Mouse (Mus musculus) hindbrain, embryonic 14.5 days (tissue): Measurements from ENCODE around the gene Pank4. TPM values are rescaled to one million over a fixed set of nuclear protein-coding genes. Genes with fewer than 3 reads are reported as not detected.

ENCODE experiments used
- ATAC-seq: fragments of 200-750 bp; cut with Nextera tagmentation; 2 replicates; pipeline ENCODE4 v1.8.0; 2017; ENCODE audit warnings: moderate number of reproducible peaks, mild to moderate bottlenecking, moderate TSS enrichment, moderate library complexity; ENCODE audit not compliant: low FRiP score
- DNase-seq: peaks from one replicate; pipeline ENCODE4 v3.0.0-alpha.2; 2015; ENCODE audit warnings: low spot score
- H3K27ac ChIP-seq: fragments of 300-500 bp; sonication (generic); 2 replicates; pipeline ENCODE4 v1.5.1; 2014; ENCODE audit warnings: mild to moderate bottlenecking, moderate library complexity
- H3K27me3 ChIP-seq: fragments of 300-500 bp; sonication (generic); 2 replicates; pipeline ENCODE4 v1.6.1; 2014; ENCODE audit warnings: mild to moderate bottlenecking, low read length, mixed read lengths; ENCODE audit not compliant: control insufficient read depth, insufficient read depth
- H3K36me3 ChIP-seq: fragments of 300-500 bp; sonication (generic); replicated peaks from 2 replicates; pipeline ENCODE4 v1.6.1; 2014; ENCODE audit not compliant: control insufficient read depth, insufficient read depth
- H3K4me1 ChIP-seq: fragments of 300-500 bp; sonication (generic); replicated peaks from 2 replicates; pipeline ENCODE4 v1.6.1; 2014; ENCODE audit warnings: antibody characterized with exemption, low read length, mixed read lengths; ENCODE audit not compliant: control insufficient read depth, insufficient read depth
- H3K4me2 ChIP-seq: fragments of 300-500 bp; sonication (generic); replicated peaks from 2 replicates; pipeline ENCODE4 v1.6.1; 2014; ENCODE audit warnings: mild to moderate bottlenecking, moderate library complexity
- H3K4me3 ChIP-seq: fragments of 300-500 bp; sonication (generic); replicated peaks from 2 replicates; pipeline ENCODE4 v1.5.1; 2014; ENCODE audit warnings: mild to moderate bottlenecking, low read length
- H3K9ac ChIP-seq: fragments of 300-500 bp; sonication (generic); 2 replicates; pipeline ENCODE4 v1.6.1; 2014
- H3K9me3 ChIP-seq: fragments of 300-500 bp; sonication (generic); 2 replicates; pipeline ENCODE4 v1.6.1; 2016; ENCODE audit warnings: low read length; ENCODE audit not compliant: control insufficient read depth
- whole genome bisulfite sequencing: fragments of 180-500 bp; shearing (Covaris S2); extraction: QIAGEN DNeasy Blood & Tissue Kit; methylation state at CpG from one replicate; pipeline ENCODE4 v1.1.7; 2014; 5-methylcytosine and 5-hydroxymethylcytosine counted together
- polyA plus RNA-seq: library from polyadenylated mRNA; unstranded; fragments of >200 nt; fragmentation: Nextera tagmentation; extraction: Ambion mirVana; gene quantifications from 2 replicates; pipeline ENCODE4 v1.2.1, GENCODE M21; 2014

Gene Pank4
- polyA plus RNA-seq, 1 experiment from 2014 or later = 34.1 TPM

DNA sequence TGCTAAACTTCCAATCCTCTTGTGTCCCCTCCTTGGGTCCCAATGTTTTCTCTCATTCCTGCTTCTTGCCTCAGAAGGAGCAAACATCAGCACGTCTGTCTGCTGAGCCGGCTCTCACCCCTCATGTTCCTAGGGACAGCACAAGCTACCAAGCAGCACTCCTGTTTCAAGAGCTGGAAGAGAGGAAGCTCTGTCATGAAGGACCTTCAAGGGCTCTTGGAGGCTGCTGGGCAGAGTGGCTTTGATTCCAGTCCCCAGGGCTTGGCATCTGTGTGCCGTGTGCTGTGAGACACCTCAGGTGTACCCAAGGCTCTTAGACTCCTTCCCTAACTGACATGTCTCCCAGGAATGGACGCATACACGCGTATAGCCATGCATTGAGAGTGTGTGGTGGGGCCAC, 17.2 kb downstream of the Pank4 start:
- H3K27me3 ChIP-seq = no peaks in the 10 kb centered on the region
- no peaks in the 10 kb centered on the region for H3K9me3 ChIP-seq
- H3K4me2 ChIP-seq = no peak overlapping the region
- H3K36me3 ChIP-seq = peaks cover 54% of the 10 kb centered on the region
- DNase-seq (no peak), ATAC-seq (no peak)
- 87% methylated on average over 6 of the region's 6 CpGs for WGBS
- no peak overlapping the region for H3K27ac ChIP-seq
- no peak overlapping the region for H3K4me3 ChIP-seq
- H3K4me1 ChIP-seq = 0 out of 2 replicates have a peak, but pooled peaks cover 9% of the 10 kb centered on the region
- H3K9ac ChIP-seq = no peak overlapping the region

- Histone ChIP-seq H3K4me3 (no peak overlapping the region), H3K4me1 (0 out of 2 replicates have a peak, but pooled peaks cover 11% of the 10 kb centered on the region), H3K27ac (no peak overlapping the region), H3K4me2 (no peak overlapping the region), H3K9ac (no peak overlapping the region), H3K36me3 (peaks cover 49% of the 10 kb centered on the region), H3K27me3 (no peaks in the 10 kb centered on the region), H3K9me3 (no peaks in the 10 kb centered on the region)
- DNase-seq = peak; percentile 78
- ATAC-seq = peak; percentile 65
- 51% methylated on average over 7 of the region's 7 CpGs for WGBS
These were observed 17.6 kb downstream of the Pank4 start for GRCm38 (mm10) chr4:154981530-154981929.

DNA sequence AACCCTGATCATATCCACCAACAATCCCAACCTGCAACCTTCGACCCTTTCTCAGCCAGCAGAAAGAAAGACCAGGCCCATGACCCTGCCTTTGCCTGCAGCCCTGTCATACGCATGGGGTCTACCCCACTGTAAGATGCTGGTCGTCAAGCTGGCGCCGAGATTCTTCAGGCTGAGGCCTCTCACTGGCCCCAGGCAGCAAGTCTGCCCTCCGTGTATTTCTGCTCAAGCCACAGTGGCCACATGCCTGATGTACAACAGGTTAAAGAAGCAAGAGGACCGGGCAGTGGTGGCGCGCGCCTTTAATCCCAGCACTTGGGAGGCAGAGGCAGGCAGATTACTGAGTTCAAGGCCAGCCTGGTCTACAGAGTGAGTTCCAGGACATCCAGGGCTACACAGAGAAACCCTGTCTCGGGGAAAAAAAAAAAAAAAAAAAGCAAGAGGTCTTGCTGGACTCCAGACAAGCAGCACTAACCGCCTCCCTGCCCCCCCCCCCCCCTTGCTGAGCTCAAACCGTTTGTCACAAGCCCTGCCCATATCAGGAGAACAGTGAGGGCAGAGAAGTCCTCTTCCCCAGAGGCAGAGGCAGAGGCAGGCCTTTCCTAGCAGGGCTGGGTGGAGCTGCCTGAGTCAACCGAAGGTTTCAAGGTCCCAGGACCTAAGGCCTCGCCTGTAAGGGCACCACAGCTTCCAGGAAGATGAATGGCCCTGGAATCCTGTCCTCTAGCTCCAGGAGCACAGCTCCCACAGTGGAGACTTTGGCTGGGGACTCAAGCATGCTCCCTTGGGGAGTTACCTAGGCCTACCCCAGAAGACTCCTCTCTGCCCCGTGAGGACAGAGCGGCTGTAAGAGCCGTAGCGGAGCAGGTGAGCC, 18.6 kb downstream of the Pank4 start:
- no peak for ATAC-seq
- Histone ChIP-seq H3K4me2 (no peak overlapping the region), H3K27ac (no peak overlapping the region), H3K4me3 (no peak overlapping the region), H3K4me1 (0 out of 2 replicates have a peak, but pooled peaks cover 11% of the 10 kb centered on the region), H3K9ac (no peak overlapping the region), H3K27me3 (no peaks in the 10 kb centered on the region), H3K36me3 (peaks cover 40% of the 10 kb centered on the region), H3K9me3 (no peaks in the 10 kb centered on the region)
- 74% methylated on average over 19 of the region's 19 CpGs for WGBS
- no peak for DNase-seq

GRCm38 (mm10) chr4:154983767-154984166, 19.8 kb downstream of the Pank4 start:
- peaks cover 27% of the 10 kb centered on the region for H3K36me3 ChIP-seq
- 19% methylated on average over 24 of the region's 24 CpGs for WGBS
- no peak overlapping the region for H3K4me3 ChIP-seq
- ATAC-seq = no peak
- DNase-seq = no peak
- H3K9ac ChIP-seq = peak overlapping the region; percentile 36
- H3K9me3 ChIP-seq = no peaks in the 10 kb centered on the region
- 0 out of 2 replicates have a peak, but pooled peaks cover 11% of the 10 kb centered on the region for H3K4me1 ChIP-seq
- H3K27ac ChIP-seq = no peak overlapping the region
- H3K27me3 ChIP-seq = no peaks in the 10 kb centered on the region
- 0 out of 2 replicates have a peak overlapping the region, but pooled peaks have one; percentile 7 for H3K4me2 ChIP-seq

DNA sequence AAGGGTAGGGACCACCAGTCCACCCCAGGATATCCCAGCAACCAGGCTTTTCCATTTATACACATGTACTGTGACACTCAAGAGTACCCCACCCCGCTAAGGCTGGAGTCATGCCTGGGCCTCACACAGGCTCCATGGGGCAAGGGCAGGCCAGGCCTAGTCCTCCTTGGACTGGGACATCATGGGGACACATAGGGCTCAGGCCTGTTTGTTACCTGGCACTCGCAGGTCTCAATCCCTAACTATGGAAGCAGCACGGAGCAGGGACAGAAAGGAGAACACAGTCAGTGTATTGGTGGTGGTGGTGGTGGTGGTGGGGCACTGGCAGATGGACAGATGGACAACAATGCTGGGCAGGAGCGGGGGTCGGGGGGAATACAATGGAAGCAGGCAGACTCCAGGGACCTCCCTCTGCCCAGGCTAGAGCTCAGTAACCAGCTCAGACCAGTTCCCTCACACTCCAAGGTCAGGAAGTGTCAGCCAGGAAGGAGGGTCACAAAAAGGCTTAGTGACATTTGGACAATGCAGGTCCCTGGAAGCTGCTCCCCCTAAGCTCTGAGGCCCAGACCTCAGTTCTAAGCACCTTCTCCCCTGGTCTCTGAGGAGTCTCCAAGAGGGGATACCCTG, 21.3 kb downstream of the Pank4 start:
- H3K4me1 ChIP-seq = 0 out of 2 replicates have a peak, but pooled peaks cover 11% of the 10 kb centered on the region
- no peaks in the 10 kb centered on the region for H3K27me3 ChIP-seq
- WGBS = 61% methylated on average over 5 of the region's 5 CpGs
- DNase-seq = no peak
- H3K4me2 ChIP-seq = no peak overlapping the region
- no peak for ATAC-seq
- H3K4me3 ChIP-seq = no peak overlapping the region
- H3K9ac ChIP-seq = no peak overlapping the region
- peaks cover 12% of the 10 kb centered on the region for H3K36me3 ChIP-seq
- H3K9me3 ChIP-seq = no peaks in the 10 kb centered on the region
- no peak overlapping the region for H3K27ac ChIP-seq

DNA sequence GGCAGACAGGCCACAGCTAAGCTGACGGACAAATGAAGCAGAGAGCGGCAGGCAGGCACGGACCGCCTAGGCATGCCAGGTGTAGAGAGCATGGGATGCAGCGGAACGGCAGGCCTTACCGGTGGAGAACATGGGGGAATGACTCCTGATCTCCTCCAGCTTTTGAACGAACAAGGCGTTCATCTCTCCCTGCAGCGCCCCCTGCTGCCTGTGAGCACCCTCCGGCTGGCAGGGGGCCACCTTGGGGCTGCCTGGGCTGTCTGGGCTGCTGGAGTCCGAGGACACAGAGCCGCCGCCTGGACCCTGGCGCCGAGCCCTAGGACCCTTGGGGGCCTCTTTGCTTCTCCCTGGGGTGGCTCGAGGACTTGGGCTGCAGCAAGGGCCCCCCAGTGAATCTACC, 22.2 kb downstream of the Pank4 start:
- peaks cover 4% of the 10 kb centered on the region for H3K36me3 ChIP-seq
- 0 out of 2 replicates have a peak, but pooled peaks cover 11% of the 10 kb centered on the region for H3K4me1 ChIP-seq
- peak overlapping the region; percentile 40 for H3K9ac ChIP-seq
- H3K27me3 ChIP-seq = no peaks in the 10 kb centered on the region
- 19% methylated on average over 17 of the region's 17 CpGs for WGBS
- ATAC-seq (no peak), DNase-seq (peak; percentile 59)
- H3K4me3 ChIP-seq = no peak overlapping the region
- H3K4me2 ChIP-seq = no peak overlapping the region
- H3K9me3 ChIP-seq = no peaks in the 10 kb centered on the region
- no peak overlapping the region for H3K27ac ChIP-seq

GRCm38 (mm10) chr4:154986750-154987149, 22.8 kb downstream of the Pank4 start:
- WGBS = 64% methylated on average over 15 of the region's 15 CpGs

GRCm38 (mm10) chr4:154994876-154995275, 31.0 kb downstream of the Pank4 start:
- Histone ChIP-seq H3K27ac (no peak overlapping the region), H3K9me3 (no peaks in the 10 kb centered on the region)

More at GRCm38 (mm10) chr4:154986750-154987149, 22.8 kb downstream of the Pank4 start:
- H3K4me2 ChIP-seq = no peak overlapping the region
- H3K27me3 ChIP-seq = no peaks in the 10 kb centered on the region
- 0 out of 2 replicates have a peak, but pooled peaks cover 11% of the 10 kb centered on the region for H3K4me1 ChIP-seq
- H3K36me3 ChIP-seq = no peaks in the 10 kb centered on the region
- H3K9ac ChIP-seq = no peak overlapping the region
- no peaks in the 10 kb centered on the region for H3K9me3 ChIP-seq
- H3K27ac ChIP-seq = no peak overlapping the region
- no peak overlapping the region for H3K4me3 ChIP-seq
- ATAC-seq = no peak
- no peak for DNase-seq

DNA sequence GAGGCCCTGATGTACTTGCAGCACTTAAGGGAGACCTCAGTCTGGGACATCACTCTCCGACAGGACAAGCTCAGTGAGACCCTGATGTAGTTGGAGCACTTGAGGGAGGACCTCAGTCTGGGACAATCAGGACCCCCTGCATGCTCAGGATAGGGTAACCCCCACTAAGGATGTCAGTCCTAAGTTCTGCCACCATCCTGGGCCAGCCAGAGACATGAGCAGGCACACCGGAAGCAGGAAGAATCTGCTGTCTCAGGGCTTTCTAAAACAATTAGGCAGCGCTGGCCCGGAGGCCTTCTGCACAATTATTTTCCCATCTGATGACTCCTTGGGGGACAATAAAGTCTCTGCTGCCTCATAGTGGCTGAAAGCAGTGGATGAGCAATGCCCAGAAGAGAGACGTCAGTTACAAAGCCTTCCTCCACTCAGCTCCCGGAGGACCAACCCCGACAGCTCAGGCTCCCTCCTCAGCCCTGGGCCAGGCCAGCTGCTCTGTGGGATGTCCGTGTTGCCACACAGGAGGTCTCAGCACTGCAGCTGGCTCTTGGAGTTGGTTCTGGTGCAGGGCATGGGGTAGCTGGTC, 32.7 kb downstream of the Pank4 start:
- no peak overlapping the region for H3K9ac ChIP-seq
- DNase-seq (peak; percentile 62), ATAC-seq (0 out of 2 replicates have a peak, but pooled peaks have one; percentile 55)
- no peaks in the 10 kb centered on the region for H3K9me3 ChIP-seq
- H3K4me1 ChIP-seq = peaks cover 10% of the 10 kb centered on the region
- H3K4me2 ChIP-seq = no peak overlapping the region
- H3K4me3 ChIP-seq = no peak overlapping the region
- WGBS = 16% methylated on average over 8 of the region's 8 CpGs
- H3K36me3 ChIP-seq = no peaks in the 10 kb centered on the region
- no peaks in the 10 kb centered on the region for H3K27me3 ChIP-seq
- peak overlapping the region; percentile 61 for H3K27ac ChIP-seq

More at GRCm38 (mm10) chr4:154994876-154995275, 31.0 kb downstream of the Pank4 start:
- Histone ChIP-seq H3K9ac (no peak overlapping the region), H3K4me1 (peaks cover 10% of the 10 kb centered on the region), H3K4me3 (no peak overlapping the region), H3K4me2 (no peak overlapping the region), H3K27me3 (no peaks in the 10 kb centered on the region), H3K36me3 (no peaks in the 10 kb centered on the region)
- 75% methylated on average over 4 of the region's 4 CpGs for WGBS
- ATAC-seq = no peak
- no peak for DNase-seq
